Mouse (Mus musculus) Patski (cell line): Measurements from ENCODE around the gene Krtdap. TPM values are rescaled to one million over a fixed set of nuclear protein-coding genes. Genes with fewer than 3 reads are reported as not detected.
"Not testable (repeated sequence)": the region's sequence is repeated elsewhere in the genome, so short reads cannot be mapped to it uniquely, and the experiment has no call there.

Source experiments
- ATAC-seq: fragments of 100-300 bp; one replicate; pipeline ENCODE4 v1.8.0; 2021
- CTCF ChIA-PET: fragments of 350-600 bp; sonication (Branson Sonifier 250); formaldehyde crosslinking; loops from one replicate; lab custom pipeline; 2022; ENCODE audit warnings: inconsistent platforms; lab: Charles Lee
- POLR2A ChIA-PET: fragments of 350-600 bp; sonication (Branson Sonifier 250); formaldehyde crosslinking; loops from one replicate; lab custom pipeline; 2022; ENCODE audit warnings: antibody characterized with exemption, inconsistent platforms; lab: Charles Lee
- DNase-seq: peaks from one replicate; pipeline ENCODE4 v3.0.0-alpha.2; 2011; ENCODE audit warnings: low read depth, low spot score
- H3K27me3 ChIP-seq: fragments of 371-371 bp; one replicate; pipeline ENCODE4 v1.5.1; 2021
- CTCF ChIP-seq: fragments of 100-300 bp; IDR thresholded peaks from one replicate; pipeline ENCODE4 v1.5.1; 2021
- in situ Hi-C: fragments of 300-500 bp; cut with MboI; formaldehyde crosslinking; loops from 3 replicates; pipeline ENCODE4 v1.11.1; 2018; ENCODE audit warnings: low pct_unique_long_range_greater_than_20kb, mixed read lengths
- polyA plus RNA-seq: library from polyadenylated mRNA; unstranded; gene quantifications from one replicate; pipeline ENCODE4 v1.2.3, GENCODE M21; 2021

Gene Krtdap
- not detected for polyA plus RNA-seq

DNA sequence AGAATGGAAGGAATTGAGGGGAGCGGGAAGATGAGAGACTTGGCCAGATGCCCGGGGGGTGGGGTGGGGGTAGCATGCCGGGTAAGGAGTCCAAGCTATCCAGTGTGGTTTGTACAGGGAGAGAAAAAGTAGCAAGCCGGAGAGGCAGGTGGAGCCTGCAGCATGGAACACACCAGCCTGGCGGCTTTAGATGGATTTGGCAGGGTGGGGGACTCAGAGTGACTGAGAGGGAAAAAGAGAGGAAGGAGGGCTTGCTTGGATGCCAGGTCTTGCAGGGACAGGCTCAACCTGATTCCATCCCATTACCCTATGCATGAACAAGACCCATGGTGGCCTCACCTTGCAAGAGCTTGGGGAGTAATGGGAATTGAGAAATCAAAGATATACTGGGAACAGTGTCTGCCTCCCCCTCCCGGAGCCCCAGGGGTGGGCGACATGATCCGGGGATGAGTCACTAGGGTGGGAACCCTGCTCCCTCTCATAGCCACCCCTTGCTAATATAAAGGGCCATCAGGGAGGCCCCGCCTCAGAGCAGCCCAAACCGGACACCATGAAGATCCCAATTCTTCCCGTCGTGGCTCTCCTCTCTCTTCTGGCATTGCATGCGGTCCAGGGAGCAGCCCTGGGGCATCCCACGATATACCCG is at the start of gene Krtdap:
TSS of gene Krtdap (plus strand) at position 520 of the 646 bp plus-strand sequence.
- CTCF ChIA-PET = no interaction called here
- POLR2A ChIA-PET = no interaction called here
- no peak for TF ChIP-seq CTCF
- no peak for ATAC-seq
- in situ Hi-C loops = no loop called here
- no peak for DNase-seq
- H3K27me3 ChIP-seq = peaks cover 8% of the 10 kb centered on the region

DNA sequence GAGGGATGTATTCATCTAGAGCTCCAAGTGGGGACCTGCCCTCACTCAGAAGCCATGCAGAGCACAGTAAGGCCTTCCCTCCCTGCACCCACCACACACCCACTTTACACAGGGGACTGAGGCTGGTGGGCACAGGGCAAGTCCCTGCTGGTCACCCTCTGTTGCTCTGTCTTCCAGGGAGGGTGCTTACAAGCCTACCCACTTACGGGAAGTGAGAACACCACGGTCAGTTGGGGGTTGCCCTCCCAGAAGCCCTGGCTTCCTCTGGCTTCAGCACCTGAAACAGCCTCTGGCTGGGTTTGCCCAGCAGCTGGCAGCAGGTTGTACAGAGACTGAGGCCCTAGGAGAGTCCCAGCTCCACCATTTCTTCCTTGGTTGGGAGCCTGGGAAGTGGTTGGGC is 45.1 kb upstream of the Krtdap start:
- DNase-seq, CTCF ChIA-PET, ATAC-seq: not testable (repeated sequence)

DNA sequence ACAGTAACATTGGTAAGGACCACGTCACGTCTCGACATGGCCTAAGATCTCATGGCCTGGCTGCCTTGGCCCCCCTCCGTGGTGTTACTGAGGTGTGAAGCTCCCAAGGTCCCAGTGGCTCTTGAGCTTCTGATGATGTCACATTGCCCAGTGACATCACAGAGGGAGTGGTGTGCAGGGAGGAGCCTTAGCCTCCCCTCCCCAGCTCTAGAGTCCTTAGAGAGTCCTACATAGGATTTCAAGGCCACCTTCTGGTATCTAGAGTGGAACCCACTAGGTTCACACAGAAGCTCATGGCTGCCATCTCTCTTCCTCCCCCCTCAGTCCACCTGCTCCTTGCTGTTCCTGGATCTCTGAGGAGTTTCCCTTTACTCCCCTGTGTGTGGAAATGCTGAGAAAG is 44.1 kb upstream of the Krtdap start, which contains the start of gene Gapdhs:
TSS of gene Gapdhs (minus strand) at position 65 of the 400 bp plus-strand sequence.
- in situ Hi-C loops, DNase-seq, ATAC-seq, H3K27me3 ChIP-seq, POLR2A ChIA-PET: not testable (repeated sequence)
- CTCF ChIA-PET = interaction anchor here (4.3 kb wide), 1 partner anchor 13 kb away, joined by 19 read pairs; the partner anchor contains the start of gene Tmem147

More for the DNA sequence above, 45.1 kb upstream of the Krtdap start:
- POLR2A ChIA-PET, in situ Hi-C loops, H3K27me3 ChIP-seq: not testable (repeated sequence)

DNA sequence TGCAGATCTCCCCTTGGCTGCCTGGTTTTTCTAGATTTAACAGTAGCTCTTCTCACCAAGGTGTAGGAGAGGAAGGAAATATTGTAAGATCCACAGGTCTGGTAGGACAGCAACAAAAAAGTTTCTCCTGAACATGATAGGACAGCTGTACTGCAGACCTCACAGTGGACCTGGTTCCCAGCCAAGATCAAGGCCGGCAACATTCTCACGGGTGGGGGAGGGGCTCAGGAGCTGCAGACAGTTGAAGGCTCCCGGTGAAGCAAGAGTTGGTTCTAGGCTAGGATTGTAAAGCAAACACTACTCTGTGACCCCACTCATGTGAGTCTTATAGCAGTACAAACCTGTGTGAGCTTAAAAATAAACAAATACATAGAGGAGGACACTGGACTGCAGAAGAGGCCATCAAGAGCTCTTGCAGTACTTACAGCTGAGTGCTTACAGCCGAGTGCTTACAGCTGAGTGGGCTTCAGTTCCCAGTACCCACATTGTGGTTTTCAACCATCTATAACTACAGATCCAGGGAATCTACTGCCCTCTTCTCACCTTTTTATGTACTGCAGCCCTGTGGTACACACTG is 43.6 kb upstream of the Krtdap start:
- ChIA-PET CTCF (interaction anchor here (4.3 kb wide), 1 partner anchor 13 kb away, joined by 19 read pairs; the partner anchor contains the start of gene Tmem147), POLR2A (no interaction called here)
- in situ Hi-C loops = no loop called here
- no peak for TF ChIP-seq CTCF
- H3K27me3 ChIP-seq = no peaks in the 10 kb centered on the region
- DNase-seq (no peak), ATAC-seq (no peak)

GRCm38 (mm10) chr7:30747525-30748204 is 40.0 kb upstream of the Krtdap start:
- CTCF ChIA-PET = interaction anchor here (2.5 to 4.3 kb wide), 2 partner anchors 11 to 17 kb away, joined by 9 to 19 read pairs; partner anchors contain the start of gene Tmem147
- ATAC-seq = no peak
- POLR2A ChIA-PET = no interaction called here
- H3K27me3 ChIP-seq = no peaks in the 10 kb centered on the region
- DNase-seq = no peak
- in situ Hi-C loops = no loop called here
- TF ChIP-seq CTCF = no peak

- CTCF ChIA-PET = no interaction called here
- in situ Hi-C loops = no loop called here
- DNase-seq (no peak), ATAC-seq (no peak)
- POLR2A ChIA-PET = interaction anchor here (0.8 kb wide), 1 partner anchor 19 kb away, joined by 4 read pairs; no protein-coding TSS in a partner anchor
- TF ChIP-seq CTCF = no peak
- H3K27me3 ChIP-seq = no peaks in the 10 kb centered on the region
Measured at GRCm38 (mm10) chr7:30749824-30750606, 37.7 kb upstream of the Krtdap start.

DNA sequence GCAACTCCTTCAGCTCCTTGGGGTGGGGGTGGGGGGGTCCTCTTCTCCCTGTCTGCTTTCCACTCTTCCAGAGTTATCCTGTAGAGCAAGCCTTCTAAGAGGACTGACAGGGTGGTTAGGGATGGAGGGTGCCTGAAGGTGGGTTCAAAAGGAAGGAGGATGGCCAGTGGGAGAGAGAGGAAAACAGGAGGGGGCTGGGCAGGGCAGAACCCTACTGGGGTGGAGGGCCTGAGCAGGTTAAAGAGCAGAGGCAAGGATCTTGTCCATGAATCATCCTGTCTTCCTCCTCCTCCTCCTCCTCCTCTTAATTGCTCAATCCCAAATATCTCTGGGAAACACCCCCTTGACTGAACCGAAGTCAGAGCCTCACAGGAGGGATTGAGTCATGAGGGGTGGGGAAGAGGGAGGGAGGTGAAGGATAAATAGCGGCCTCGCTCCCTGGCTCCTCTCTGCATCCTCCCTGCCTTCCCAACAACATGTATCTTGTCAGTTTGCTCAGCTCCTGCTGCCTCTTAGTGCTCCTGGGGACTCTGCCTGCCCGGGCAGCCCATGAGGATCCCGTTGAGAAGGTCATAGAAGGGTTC is 36.5 kb upstream of the Krtdap start, which contains the start of gene Sbsn:
TSS of gene Sbsn (plus strand) at position 386 of the 584 bp plus-strand sequence.
- H3K27me3 ChIP-seq = no peaks in the 10 kb centered on the region
- in situ Hi-C loops = no loop called here
- ChIA-PET POLR2A (interaction anchor here (0.8 kb wide), 1 partner anchor 20 kb away, joined by 4 read pairs; no protein-coding TSS in a partner anchor), CTCF (no interaction called here)
- no peak for TF ChIP-seq CTCF
- no peak for DNase-seq
- ATAC-seq = no peak

DNA sequence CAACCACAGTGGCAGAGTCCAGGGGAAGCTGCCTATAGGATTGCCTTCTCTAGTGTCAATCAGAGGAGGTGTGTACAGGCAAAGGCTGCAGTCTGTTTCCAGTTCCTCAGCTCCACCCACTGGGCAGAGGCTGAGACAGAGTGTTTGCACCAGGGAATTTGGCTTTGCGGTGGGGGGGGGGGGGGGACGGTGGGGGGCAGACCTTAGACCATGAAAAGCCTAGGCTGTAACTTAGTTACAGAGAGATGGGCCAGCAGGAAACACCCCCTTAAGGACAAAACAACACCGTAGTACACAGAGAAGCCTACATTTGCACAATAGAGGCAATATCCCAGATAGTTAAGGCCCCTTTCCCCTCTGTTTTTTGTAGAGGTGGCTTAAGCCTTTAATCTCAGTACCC is 30.7 kb upstream of the Krtdap start:
- H3K27me3 ChIP-seq = no peaks in the 10 kb centered on the region
- CTCF ChIA-PET = no interaction called here
- ATAC-seq = no peak
- no peak for TF ChIP-seq CTCF
- in situ Hi-C loops = no loop called here
- DNase-seq = no peak
- POLR2A ChIA-PET = no interaction called here

- ChIA-PET CTCF (interaction anchor here (1.0 to 2.0 kb wide), 5 partner anchors 12 to 106 kb away, joined by 3 to 9 read pairs (median 4); no protein-coding TSS in a partner anchor), POLR2A (no interaction called here)
- in situ Hi-C loops = no loop called here
- ATAC-seq (peak; percentile 66), DNase-seq (peak; percentile 30)
- TF ChIP-seq CTCF = no peak
- H3K27me3 ChIP-seq = peaks cover under 1% of the 10 kb centered on the region
Measured at GRCm38 (mm10) chr7:30758853-30759252, 28.8 kb upstream of the Krtdap start.
